Mouse (Mus musculus): ENCODE results near the gene Catsper1. TPM values are rescaled to one million over a fixed set of nuclear protein-coding genes. Genes with fewer than 3 reads are reported as not detected.
"Not testable (repeated sequence)": the region's sequence is repeated elsewhere in the genome, so short reads cannot be mapped to it uniquely, and the experiment has no call there.

Catsper1 gene
- polyA plus RNA-seq, 1 experiment: not detected

- TF ChIP-seq GATA1 (IDR thresholded peaks at IDR 0.05; ENCODE audit: low read length): no peak
Observed at GRCm38 (mm10) chr19:5345297-5346131, 10.0 kb downstream of the Catsper1 start.

GRCm38 (mm10) chr19:5348064-5348463 lies 12.5 kb downstream of the Catsper1 start:
- no peak for TF ChIP-seq GATA1 (IDR thresholded peaks at IDR 0.05; ENCODE audit: low read length)

- TF ChIP-seq GATA1 (IDR thresholded peaks at IDR 0.05; ENCODE audit: low read length): no peak
Observed at GRCm38 (mm10) chr19:5348526-5349501, 13.3 kb downstream of the Catsper1 start.

GRCm38 (mm10) chr19:5349502-5349873 lies 13.9 kb downstream of the Catsper1 start, which contains the start of gene Cst6:
TSS of gene Cst6 (minus strand) at chr19:5349574.
- TF ChIP-seq GATA1 (IDR thresholded peaks at IDR 0.05; ENCODE audit: low read length): not testable (repeated sequence)

GRCm38 (mm10) chr19:5353609-5354008 lies 18.1 kb downstream of the Catsper1 start:
- TF ChIP-seq GATA1 (IDR thresholded peaks at IDR 0.05; ENCODE audit: low read length): no peak

- TF ChIP-seq GATA1 (IDR thresholded peaks at IDR 0.05; ENCODE audit: low read length): no peak
Observed at GRCm38 (mm10) chr19:5356080-5356479, 20.5 kb downstream of the Catsper1 start.

- no peak for TF ChIP-seq GATA1 (IDR thresholded peaks at IDR 0.05; ENCODE audit: low read length)
Observed at GRCm38 (mm10) chr19:5362186-5362585, 26.6 kb downstream of the Catsper1 start.

GRCm38 (mm10) chr19:5364124-5364523 lies 28.6 kb downstream of the Catsper1 start:
- TF ChIP-seq GATA1 (IDR thresholded peaks at IDR 0.05; ENCODE audit: low read length): no peak

- no peak for TF ChIP-seq GATA1 (IDR thresholded peaks at IDR 0.05; ENCODE audit: low read length)
Observed at GRCm38 (mm10) chr19:5365751-5366150, 30.2 kb downstream of the Catsper1 start.

GRCm38 (mm10) chr19:5366175-5367052 lies 30.9 kb downstream of the Catsper1 start, which contains the start of gene Eif1ad:
TSS of gene Eif1ad (plus strand) at chr19:5366741.
- TF ChIP-seq GATA1 (IDR thresholded peaks at IDR 0.05; ENCODE audit: low read length): no peak

GRCm38 (mm10) chr19:5367053-5367359 lies 31.5 kb downstream of the Catsper1 start, which contains the start of gene Banf1:
TSS of gene Banf1 (minus strand) at chr19:5367168.
- TF ChIP-seq GATA1 (IDR thresholded peaks at IDR 0.05; ENCODE audit: low read length): no peak

- no peak for TF ChIP-seq GATA1 (IDR thresholded peaks at IDR 0.05; ENCODE audit: low read length)
Observed at GRCm38 (mm10) chr19:5367455-5367854, 31.9 kb downstream of the Catsper1 start.

GRCm38 (mm10) chr19:5370932-5371331 lies 35.4 kb downstream of the Catsper1 start:
- no peak for TF ChIP-seq GATA1 (IDR thresholded peaks at IDR 0.05; ENCODE audit: low read length)

- TF ChIP-seq GATA1 (IDR thresholded peaks at IDR 0.05; ENCODE audit: low read length): no peak
Observed at GRCm38 (mm10) chr19:5372724-5373123, 37.2 kb downstream of the Catsper1 start.

- TF ChIP-seq GATA1 (IDR thresholded peaks at IDR 0.05; ENCODE audit: low read length): no peak
Observed at GRCm38 (mm10) chr19:5374177-5374576, 38.6 kb downstream of the Catsper1 start.

Data from G1E-ER4 (cell line).